Mouse (Mus musculus) left cerebral cortex, postnatal 36 days (tissue): Measurements from ENCODE around the gene Bmp4. TPM values are rescaled to one million over a fixed set of nuclear protein-coding genes. Genes with fewer than 3 reads are reported as not detected.

ENCODE experiments used
- DNase-seq, 2 experiments: peaks; one replicate each; pipeline ENCODE4 v3.0.0; 2021 to 2022; ENCODE audit warnings: low spot score in 2 of 2, mixed read lengths in 1 of 2
- intact Hi-C: fragments of 180-260 bp; cut with DNase I; formaldehyde crosslinking; loops from one replicate; pipeline ENCODE4 v1.15.1; 2025
- total RNA-seq, 2 experiments: library from RNA; stranded (reverse); gene quantifications; 2 replicates each; pipeline ENCODE4 v1.2.3; 2021

Gene Bmp4
- total RNA-seq, result 1 to 10 TPM; 5.5 to 8.1 TPM

GRCm38 (mm10) chr14:46390249-46390775 is at the start of gene Bmp4:
Gene Bmp4, minus strand, starts transcription at chr14:46390669.
- no peak for DNase-seq
- intact Hi-C loops, result no loop called here

GRCm38 (mm10) chr14:46439461-46440048 is 49.1 kb upstream of the Bmp4 start:
- intact Hi-C loops, result no loop called here
- no peak for DNase-seq

- intact Hi-C loops, result no loop called here
- DNase-seq, result no peak
These were observed 46.1 kb upstream of the Bmp4 start for GRCm38 (mm10) chr14:46436471-46437090.

GRCm38 (mm10) chr14:46430231-46430630 is 39.8 kb upstream of the Bmp4 start:
- intact Hi-C loops, result no loop called here
- DNase-seq, result no peak

- DNase-seq, result no peak
- intact Hi-C loops, result no loop called here
These were observed 36.8 kb upstream of the Bmp4 start for GRCm38 (mm10) chr14:46427251-46427650.

- no peak for DNase-seq
- intact Hi-C loops, result no loop called here
These were observed 31.4 kb upstream of the Bmp4 start for GRCm38 (mm10) chr14:46421823-46422222.

- intact Hi-C loops, result no loop called here
- no peak for DNase-seq
These were observed 28.8 kb upstream of the Bmp4 start for GRCm38 (mm10) chr14:46419269-46419668.

- DNase-seq, result no peak
- intact Hi-C loops, result no loop called here
These were observed 28.1 kb upstream of the Bmp4 start for GRCm38 (mm10) chr14:46418371-46419097.

GRCm38 (mm10) chr14:46412497-46413000 is 22.1 kb upstream of the Bmp4 start:
- intact Hi-C loops, result no loop called here

GRCm38 (mm10) chr14:46410557-46411120 is 20.2 kb upstream of the Bmp4 start:
- DNase-seq, result no peak
- intact Hi-C loops, result no loop called here

More at GRCm38 (mm10) chr14:46412497-46413000, 22.1 kb upstream of the Bmp4 start:
- no peak for DNase-seq

GRCm38 (mm10) chr14:46409016-46409415 is 18.5 kb upstream of the Bmp4 start:
- no peak for DNase-seq
- intact Hi-C loops, result no loop called here

GRCm38 (mm10) chr14:46408319-46408718 is 17.9 kb upstream of the Bmp4 start:
- DNase-seq, result no peak
- intact Hi-C loops, result no loop called here

- intact Hi-C loops, result no loop called here
- no peak for DNase-seq
These were observed 9.5 kb upstream of the Bmp4 start for GRCm38 (mm10) chr14:46399925-46400324.

GRCm38 (mm10) chr14:46398091-46398695 is 7.7 kb upstream of the Bmp4 start:
- DNase-seq, result no peak
- intact Hi-C loops, result no loop called here

- intact Hi-C loops, result no loop called here
- DNase-seq, result no peak
These were observed 1.2 kb upstream of the Bmp4 start for GRCm38 (mm10) chr14:46391621-46392170.

GRCm38 (mm10) chr14:46389438-46390248 is 826 bp downstream of the Bmp4 start:
- intact Hi-C loops, result loop anchor here (10.0 kb wide), 1 partner anchor 225 kb away; no protein-coding TSS in a partner anchor
- no peak for DNase-seq

GRCm38 (mm10) chr14:46388636-46389035 is 1.8 kb downstream of the Bmp4 start:
- intact Hi-C loops, result loop anchor here (10.0 kb wide), 1 partner anchor 224 kb away; no protein-coding TSS in a partner anchor
- no peak for DNase-seq

GRCm38 (mm10) chr14:46387821-46388481 is 2.5 kb downstream of the Bmp4 start:
- intact Hi-C loops, result loop anchor here (10.0 kb wide), 1 partner anchor 223 kb away; no protein-coding TSS in a partner anchor
- no peak for DNase-seq
